Mouse (Mus musculus) testis, postnatal 14 days (tissue): Measurements from ENCODE around the gene Ctnnbl1.

Experiments
- DNase-seq: peaks from one replicate; pipeline ENCODE4 v3.0.0; 2021; ENCODE audit warnings: low spot score

Gene Ctnnbl1

DNA sequence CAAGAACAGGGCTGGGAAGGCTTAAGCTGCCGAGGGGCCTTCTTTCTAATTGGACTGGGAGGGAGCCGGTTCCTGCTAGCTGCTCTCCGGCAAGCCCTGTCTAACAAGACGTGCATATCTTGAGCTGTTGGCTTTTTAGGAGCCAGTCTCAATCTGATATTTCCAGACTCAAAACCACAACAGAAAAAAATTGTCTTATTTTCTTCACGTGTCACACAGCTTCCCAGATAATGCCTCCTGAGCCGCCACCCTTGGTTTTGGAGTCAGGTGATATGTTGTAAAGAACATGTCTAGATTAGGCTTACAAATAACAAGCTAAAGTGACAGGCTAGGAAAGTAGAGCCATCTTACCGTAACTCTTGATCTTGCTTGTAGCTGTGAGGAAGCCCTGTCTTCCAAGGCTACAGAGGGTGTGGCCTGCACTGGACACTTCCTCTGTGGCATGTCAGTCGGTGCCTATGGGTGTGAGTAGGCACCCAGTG, 56.7 kb downstream of the Ctnnbl1 start:
- no peak for DNase-seq

DNA sequence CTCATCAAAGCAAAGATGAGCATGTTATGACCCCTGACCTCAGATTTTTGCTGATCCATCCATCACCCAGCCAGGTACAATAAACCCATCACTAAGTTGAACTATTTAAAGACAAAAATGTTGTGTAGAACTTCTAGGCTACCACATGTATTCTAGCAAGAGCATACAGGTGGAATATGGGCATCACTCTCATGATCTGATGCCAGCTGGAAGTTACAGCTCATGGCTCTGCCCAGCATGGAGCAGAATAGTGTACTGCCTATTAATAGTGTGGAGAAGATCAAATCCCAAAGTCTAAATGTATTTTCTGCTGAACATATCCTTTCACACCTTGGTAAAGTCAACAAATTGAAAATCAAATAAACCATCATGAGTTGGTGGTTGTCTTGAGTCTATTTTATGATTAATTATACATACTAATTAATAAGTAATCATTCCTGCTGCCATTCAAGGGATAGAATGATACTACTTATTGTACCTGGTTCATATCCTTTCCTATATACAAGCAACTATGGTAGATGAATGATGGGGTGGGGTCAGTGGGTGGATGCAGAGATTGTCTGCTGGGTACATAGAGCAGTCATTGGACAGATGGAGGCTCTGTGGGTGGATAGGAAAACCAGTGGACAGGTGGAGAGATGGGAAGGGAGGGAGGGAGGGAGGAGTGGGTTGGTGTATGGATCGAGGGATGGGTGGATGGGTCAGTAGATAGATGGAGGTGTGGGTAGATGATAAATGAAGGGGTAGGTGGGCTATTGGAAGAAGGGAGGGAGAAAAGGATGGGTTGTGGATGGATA, 58.6 kb downstream of the Ctnnbl1 start:
- DNase-seq, result no peak

DNA sequence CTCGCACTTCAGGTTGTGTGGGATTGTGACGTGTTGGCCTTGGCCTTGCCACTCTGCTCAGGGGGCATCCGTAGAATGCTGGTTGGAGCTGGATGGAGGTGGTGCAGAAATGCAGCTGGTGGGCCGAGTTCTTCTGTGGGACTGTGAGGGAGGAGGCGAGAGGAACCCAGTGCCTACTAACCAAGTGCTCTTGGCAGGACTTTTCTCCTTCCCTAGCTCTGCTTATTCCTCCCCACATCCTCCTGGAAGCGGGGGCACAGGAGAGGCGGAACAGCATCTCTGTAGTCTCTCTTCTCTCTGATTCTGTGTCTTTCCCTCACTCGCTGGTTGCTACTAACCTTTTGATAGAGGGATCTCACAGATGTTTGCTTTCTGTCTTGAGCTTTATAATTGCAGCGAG, 62.3 kb downstream of the Ctnnbl1 start:
- DNase-seq, result no peak

DNA sequence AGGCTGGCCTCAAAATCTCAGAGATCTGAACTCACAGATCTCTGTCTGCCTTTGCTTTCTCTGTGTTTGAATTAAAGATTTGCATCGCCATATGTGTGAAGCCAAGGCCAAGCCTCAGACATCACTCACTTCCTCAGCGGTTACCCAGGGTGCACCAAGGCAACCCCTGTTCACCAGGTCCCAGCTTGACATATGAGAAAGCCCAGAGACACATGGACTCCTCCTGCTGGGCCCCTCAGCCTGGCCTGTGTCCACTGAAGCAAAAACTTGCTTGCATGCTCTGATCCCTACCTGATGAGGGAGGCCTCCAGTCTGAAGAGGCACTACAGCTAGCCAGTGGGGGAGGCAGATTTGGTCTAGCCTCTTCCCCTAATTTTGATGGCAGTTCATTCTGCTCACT, 63.1 kb downstream of the Ctnnbl1 start:
- DNase-seq, result no peak

DNA sequence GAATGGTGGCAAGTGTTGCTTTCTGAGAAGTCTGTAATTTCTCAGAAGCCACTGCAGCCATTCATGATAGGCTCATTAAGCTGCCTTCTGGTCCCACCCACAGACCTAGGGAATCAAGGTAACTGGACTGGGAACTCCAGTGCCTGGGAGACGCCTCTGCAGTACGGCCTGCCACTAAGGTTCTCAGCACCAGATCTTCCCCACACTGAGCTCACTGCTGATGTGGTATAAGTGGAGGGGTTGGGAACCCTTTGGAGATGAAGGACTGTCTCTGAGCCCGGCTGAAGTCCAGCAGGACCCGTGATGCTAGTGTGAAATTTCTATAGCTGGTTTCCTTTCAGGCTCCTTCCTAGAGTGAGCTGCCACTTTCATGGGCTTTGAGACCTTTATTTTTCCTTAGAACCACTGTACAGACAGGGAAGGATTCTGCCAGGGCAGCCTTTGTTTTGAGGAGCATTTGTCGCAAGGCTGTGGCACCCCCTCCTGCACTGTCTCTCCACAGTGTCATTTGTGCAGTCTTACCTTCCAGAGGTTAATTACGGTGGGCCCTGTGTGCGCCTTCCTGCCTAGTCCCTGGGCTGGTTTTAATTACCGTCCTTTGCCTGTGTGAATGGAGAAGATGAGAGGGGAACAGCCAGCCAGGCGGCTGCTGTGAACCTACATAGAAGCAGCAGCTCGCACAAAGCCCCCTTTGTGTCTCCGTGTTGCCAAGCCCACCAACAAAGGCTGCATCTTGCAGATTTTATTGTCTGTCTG, 63.7 kb downstream of the Ctnnbl1 start:
- DNase-seq, result no peak

DNA sequence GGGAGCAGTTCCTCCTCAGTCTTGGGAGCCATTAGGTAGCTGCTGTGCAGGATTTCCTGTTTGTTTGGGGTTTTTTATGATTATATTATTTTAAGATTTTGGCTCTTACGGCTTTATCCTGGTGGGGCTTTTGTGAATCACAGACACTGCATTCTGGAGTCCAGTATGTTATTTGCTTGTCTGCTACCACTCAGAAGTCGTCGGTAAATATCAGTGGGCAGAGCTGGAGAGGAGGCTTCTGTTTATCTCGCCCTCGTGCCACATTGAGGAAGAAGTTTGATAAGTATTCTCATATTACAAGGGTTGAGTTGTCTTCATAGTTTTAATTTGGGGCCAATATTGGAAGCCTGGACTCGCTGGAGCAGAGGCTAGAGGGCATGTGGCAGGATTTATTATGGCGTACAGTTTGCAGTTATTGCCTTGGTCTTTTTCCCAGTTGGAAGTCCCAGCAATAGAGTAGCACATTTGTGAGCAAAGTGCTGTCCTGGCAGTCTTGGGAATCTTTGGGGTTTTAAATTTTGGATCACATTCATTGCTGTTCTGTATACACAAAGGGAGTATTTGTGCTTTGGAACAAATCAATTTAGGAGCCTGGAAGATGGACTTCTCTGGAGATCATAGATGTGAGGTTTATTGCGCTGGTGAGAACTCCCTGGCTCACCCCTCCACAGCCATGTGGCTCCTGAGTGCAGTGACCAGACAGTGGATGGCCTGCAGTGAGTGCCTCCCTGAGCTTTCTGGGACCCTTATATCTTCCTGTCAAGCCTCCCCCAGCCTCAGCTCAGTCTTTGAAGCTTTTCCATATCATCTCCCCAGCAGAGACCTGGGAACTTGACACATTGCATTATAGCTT, 64.5 kb downstream of the Ctnnbl1 start:
- no peak for DNase-seq

DNA sequence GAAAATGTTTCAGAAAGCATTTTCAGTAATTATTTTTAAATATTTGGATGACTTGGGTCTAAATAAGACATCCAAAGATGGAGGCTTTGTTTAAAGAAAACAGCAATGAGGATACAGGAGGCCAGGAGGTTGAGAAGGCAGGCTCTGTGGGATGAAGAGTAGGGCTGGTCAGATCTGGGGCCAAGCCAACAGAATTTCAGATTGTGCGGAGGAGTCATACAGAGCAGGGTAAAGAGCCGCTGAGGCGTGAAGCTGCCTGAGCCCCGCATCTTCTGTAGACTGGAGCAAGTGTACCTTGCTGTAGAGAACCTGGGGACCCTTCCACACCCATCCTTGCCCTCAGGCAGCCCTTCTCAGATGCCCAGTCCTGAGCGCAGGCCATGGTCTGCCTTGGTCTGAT, 65.5 kb downstream of the Ctnnbl1 start:
- DNase-seq, result no peak

DNA sequence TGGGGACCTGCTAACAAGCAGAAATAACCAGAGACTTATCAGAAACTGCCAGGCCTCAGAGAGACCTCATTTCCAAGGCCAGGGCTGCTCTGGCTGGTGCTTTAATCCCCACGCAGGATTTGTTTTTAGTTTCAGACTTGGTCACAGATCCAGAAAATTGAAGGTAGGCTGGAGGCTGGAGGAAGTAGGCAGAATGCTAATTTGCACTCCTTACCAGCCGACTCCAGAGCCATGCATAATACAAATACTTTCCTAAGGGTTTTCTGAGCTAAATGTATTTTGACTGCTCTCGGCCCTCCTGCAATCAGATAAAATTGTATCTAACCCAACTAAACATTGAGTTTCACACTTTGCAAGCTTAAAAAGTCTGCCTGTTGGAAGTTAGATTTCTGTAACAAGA, 67.2 kb downstream of the Ctnnbl1 start:
- no peak for DNase-seq

DNA sequence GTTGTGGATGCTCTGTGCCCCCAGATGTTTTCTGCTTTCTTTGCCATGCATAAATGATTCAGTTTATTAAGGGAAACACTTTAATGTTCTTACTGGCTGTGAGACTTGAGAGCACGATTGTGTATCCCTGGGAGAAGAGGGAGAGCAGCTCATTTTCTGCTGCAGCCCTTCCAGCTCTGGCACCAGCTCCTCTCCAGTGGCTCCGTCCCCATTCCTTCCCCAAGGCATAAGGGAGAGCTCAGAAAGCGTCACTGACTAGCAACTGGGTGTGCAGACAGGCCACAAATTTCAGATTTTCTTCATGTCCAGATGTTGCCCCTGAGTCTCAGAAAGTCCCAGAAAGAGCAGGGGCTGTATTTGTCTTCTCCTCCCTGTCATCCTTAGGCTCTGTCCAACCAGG, 67.9 kb downstream of the Ctnnbl1 start:
- DNase-seq, result no peak

DNA sequence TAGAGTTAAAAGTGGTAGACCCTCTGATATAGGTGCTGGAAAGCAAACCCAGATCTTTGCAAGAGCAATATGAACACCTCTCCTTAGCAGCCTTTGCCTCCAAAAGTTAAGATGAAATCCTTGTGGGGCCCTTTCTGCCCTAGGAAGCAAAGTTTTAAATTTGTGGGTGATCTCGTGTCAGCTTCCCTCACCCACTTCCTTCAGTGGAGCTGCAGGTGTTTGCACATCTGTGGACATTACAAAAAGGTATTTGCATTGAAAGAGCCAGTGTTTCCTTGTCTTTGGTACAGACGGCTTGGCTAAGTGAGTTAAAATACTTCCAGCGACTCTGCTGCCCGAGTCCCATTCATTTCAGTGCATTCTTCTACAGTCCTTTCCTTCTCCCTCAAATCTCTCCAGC, 69.9 kb downstream of the Ctnnbl1 start:
- no peak for DNase-seq

DNA sequence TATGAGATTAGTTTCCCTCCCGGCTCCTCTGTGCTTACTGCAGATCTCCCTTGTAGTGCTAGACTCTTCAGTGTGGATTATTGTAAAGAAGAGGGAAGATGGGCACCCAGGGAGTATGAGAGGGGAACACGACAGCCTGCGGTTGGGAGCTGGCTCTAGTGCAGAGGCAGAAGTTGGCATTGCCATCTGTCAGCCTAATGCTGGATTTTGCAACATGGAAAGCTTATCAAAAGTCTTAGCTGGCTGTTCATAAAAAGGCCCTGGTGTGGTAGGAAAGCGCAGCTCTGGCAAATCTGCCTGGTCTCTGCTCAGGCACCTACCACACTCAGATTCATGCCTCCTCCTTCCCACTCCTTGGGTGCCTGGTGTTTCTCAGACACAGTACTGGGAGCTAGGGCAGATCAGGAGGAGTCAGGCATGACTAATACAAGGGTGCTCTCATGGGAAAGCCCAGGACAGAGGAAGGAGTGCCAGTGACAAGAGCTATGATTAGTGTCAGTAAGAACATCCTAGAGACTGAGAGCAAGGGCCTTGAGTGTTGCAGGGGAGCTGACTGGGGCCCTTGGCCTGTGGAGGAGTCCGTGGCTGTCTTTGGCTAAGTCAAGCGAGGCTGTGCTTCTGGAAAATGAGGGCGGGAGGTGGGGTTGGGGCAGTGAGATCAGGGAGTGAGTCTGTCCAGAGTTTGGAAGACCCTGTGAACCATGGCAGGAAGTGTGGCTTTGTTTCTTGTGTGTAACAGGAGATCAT, 70.6 kb downstream of the Ctnnbl1 start:
- DNase-seq, result no peak

DNA sequence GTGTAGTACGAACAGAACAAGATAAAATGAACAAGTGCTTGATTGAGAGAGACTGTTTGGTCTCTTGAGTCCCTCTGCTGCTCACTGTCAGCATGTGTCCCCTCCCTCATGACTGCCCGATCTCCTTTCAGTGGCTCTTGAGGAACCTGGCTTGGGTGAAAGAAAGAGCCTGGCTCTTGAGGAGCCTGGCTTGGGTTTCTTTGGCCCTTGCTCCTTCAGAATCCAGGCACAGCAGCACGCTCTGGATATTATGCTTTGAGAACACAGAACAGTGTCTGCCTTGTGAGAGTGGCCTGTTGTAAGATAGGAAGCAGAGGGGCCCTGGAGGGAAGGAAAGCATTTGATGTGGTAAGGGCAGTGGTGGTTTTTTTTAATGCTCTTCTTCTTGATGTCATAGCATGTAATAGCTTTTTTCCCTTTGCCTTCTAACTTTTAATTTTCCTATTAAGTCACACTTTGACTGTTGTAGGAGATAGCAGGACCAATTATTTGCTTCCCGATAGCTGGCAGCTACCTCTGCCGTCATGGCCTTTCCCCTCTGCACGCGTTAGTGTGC, 71.2 kb downstream of the Ctnnbl1 start:
- DNase-seq, result no peak

DNA sequence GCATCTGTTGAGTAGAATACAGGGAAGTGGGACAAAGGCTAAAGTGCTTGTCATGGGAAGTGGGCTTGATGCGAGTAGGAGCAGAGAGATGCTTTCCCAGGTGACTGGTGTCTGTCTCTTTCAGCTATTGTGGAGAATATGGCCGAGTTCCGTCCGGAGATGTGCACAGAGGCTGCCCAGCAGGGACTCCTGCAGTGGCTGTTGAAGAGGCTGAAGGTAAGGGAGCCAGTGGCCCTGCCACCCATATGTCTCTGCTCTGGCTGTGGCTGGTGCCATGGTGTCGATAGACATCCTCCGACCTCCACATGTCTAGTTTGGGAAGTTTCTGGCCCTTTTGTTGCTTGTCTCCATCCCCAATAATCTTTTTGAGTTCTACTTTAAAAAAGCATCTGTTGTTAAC, 72.1 kb downstream of the Ctnnbl1 start:
- DNase-seq, result no peak

DNA sequence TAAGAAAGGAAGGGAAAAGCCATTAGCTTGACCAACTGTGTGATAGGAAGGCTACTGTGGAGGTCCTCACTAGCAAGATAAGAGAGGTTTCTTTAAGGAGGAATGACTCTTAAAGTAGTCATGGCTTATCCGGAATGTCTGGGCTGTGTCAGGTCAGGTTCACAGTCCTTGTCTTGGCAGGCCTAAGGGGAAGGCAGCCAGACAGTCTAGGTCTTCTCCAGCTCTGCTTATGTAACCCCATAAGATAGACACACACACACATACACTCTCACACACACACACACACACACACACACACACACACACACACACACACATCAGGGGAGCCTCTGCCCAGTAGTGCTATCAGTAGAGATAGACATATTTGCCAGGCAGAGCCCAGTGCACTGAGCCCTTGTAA, 73.5 kb downstream of the Ctnnbl1 start:
- no peak for DNase-seq

DNA sequence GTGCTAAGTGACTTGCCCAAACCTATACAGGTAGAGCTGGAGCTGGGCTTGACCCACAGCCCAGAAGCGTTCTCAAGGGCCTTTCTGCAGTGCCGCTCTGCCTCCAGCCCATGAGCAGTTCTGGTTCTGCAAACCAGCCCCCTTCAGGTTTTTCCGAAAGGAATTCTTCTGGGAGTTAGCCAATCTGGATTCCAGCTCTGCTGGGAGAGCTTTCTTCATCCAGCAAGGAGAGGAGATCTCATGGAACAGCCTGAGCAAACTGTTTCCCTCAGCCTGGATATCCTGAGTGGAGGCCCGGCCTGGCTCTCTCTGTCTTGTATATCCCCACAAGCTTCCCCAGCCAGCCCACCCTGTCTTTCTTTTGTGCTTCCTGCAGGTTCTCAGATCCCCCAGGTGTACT, 75.9 kb downstream of the Ctnnbl1 start:
- no peak for DNase-seq

DNA sequence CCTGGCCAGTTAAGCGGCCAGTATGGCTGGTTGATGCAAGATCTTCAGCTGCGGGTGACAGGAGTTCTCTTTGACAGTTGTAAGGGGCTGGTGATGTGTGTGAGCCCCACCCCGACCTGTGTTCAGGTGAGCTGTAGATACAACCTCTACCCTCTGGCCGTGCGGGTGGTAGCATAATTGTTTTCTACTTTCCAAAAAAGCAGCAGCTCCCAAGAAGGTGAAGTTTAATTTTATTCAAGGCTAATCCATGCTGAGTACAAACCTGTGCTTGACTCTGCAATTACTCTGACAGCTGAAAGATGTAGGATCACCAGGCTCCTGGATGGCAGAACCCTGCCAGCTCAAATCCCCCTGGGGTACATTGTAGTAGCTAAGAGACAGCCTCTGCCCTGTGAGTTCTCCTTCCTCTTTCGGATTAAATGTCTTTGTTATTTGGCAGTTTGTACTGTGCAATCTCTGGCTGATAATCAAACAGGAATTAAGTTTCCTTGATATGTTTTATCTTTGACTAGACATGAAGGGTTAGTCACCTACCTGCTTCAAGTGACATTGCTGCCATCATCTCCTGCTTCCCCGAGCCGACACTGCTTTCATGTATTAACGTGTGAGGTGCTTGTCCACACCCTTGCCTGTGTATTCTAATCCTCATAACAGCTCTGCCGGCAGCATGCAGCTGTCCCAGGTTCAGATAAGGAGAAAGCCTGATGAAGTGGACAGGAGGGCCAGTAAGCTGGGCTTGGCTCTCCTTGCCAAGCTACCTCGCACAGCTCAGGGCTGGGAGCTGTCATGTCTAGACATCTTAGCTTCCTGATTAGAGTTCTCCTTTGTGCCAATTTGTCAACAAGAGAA, 77.1 kb downstream of the Ctnnbl1 start:
- no peak for DNase-seq

DNA sequence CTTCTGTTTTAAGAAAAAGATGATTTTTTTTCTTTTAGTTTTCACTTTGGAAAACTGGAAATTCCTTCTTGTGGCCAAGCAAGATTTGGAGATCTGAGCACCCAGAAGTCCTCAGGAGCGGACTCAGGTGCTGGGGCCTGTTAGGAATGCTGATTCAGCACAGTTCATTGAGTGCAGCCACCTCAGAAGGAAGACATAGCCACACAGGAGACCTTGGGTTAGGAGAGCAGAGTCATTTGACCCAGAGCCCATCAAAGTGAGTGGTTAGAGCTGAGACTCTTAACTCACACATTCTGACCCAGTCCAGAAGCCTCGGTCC, 77.7 kb downstream of the Ctnnbl1 start:
- no peak for DNase-seq

DNA sequence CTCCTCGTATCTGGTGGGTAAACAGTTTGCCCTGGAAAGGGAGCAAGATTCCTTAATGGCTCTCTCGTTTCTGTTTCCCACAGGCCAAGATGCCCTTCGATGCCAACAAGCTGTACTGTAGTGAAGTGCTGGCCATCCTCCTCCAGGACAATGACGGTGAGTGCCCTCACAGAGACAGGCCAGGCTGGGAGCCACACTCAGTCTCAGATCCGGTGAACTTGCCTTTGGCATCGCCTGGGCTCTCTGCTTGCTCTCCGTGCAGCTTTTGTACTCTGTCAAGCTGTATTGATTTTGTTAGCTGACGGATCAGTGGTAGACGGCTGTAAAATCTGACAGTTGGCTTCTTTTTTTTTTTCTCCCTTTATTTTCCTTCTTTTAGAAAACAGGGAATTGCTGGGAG, 80.5 kb downstream of the Ctnnbl1 start:
- DNase-seq, result no peak

DNA sequence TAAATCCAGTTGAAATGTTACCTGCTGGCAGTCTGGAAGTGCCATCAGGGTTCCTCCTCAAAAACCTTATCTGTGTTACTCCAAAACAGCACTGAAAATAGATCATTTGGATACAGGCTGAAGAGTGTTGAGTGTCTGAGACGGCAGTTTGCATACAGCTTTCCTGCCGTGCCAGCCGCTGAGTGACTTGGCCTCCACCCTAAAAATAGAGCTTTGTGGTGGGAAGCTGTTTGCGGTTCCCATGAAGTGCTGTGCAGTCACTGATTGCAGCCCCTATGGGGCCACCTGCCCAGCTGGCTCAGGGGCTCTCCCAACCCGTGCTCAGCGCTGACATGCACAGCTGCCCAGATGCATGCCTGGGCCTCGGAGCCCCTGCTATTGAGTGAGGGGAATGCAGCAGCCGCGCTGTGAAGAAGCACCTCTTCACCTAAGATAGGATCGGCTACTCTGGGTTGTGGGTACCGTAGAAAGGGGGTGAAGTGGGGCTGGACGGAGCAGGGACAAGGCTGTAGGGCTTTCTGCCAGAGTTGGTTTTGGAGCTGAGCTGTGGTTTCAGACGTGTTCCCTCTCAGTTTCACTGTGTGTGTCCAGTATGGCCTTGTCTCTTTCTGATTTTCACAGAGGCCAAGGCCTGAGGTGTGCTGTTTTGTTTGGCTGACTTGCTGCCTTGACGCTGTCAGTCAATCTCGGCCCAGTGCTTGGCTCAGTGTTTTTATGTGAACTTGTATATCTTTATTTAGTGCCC, 81.5 kb downstream of the Ctnnbl1 start:
- no peak for DNase-seq

DNA sequence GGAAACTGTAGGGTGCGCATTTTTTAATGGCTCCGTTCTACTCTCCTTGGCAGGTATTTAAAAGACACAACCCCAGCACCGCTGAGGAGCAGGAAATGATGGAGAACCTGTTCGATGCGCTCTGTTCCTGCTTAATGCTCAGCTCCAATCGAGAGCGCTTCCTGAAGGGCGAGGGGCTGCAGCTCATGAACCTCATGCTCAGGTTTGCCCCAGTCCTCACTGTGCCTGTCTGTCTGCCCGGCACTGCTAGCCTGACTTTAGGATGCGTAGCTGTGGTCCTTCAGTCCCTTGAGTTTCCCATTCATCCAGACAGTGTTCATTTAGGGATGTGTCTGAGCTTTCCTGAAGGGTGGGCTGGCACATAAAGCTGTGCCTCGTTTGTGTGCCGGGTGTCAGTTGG, 82.2 kb downstream of the Ctnnbl1 start:
- no peak for DNase-seq
